Mouse (Mus musculus) Patski (cell line): ENCODE measurements around the gene Hprt. TPM values are rescaled to one million over a fixed set of nuclear protein-coding genes. Genes with fewer than 3 reads are reported as not detected.
A peak's percentile ranks its signal among the peaks of the same experiment; 100 is the strongest.

Experiments used
- ATAC-seq: fragments of 100-300 bp; one replicate; pipeline ENCODE4 v1.8.0; 2021
- CTCF ChIA-PET: fragments of 350-600 bp; sonication (Branson Sonifier 250); formaldehyde crosslinking; loops from one replicate; lab custom pipeline; 2022; ENCODE audit warnings: inconsistent platforms; lab: Charles Lee
- POLR2A ChIA-PET: fragments of 350-600 bp; sonication (Branson Sonifier 250); formaldehyde crosslinking; loops from one replicate; lab custom pipeline; 2022; ENCODE audit warnings: antibody characterized with exemption, inconsistent platforms; lab: Charles Lee
- DNase-seq: peaks from one replicate; pipeline ENCODE4 v3.0.0-alpha.2; 2011; ENCODE audit warnings: low read depth, low spot score
- H3K27me3 ChIP-seq: fragments of 371-371 bp; one replicate; pipeline ENCODE4 v1.5.1; 2021
- CTCF ChIP-seq: fragments of 100-300 bp; IDR thresholded peaks from one replicate; pipeline ENCODE4 v1.5.1; 2021
- in situ Hi-C: fragments of 300-500 bp; cut with MboI; formaldehyde crosslinking; loops from 3 replicates; pipeline ENCODE4 v1.11.1; 2018; ENCODE audit warnings: low pct_unique_long_range_greater_than_20kb, mixed read lengths
- polyA plus RNA-seq: library from polyadenylated mRNA; unstranded; gene quantifications from one replicate; pipeline ENCODE4 v1.2.3, GENCODE M21; 2021

The Hprt gene
- polyA plus RNA-seq = 131 TPM

- ChIA-PET CTCF (no interaction called here), POLR2A (no interaction called here)
- DNase-seq = no peak
- H3K27me3 ChIP-seq = no peaks in the 10 kb centered on the region
- no peak for TF ChIP-seq CTCF
- in situ Hi-C loops = loop anchor here (10.0 kb wide), 1 partner anchor 63 kb away; no protein-coding TSS in a partner anchor
- peak; percentile 89 for ATAC-seq
Measured at GRCm38 (mm10) chrX:52987905-52988783, at the start of gene Hprt. TSS of gene Hprt (plus strand) at chrX:52988137.

GRCm38 (mm10) chrX:52945509-52945908, 42.4 kb upstream of the Hprt start:
- CTCF ChIA-PET = interaction anchor here (1.4 kb wide), 1 partner anchor 10 kb away, joined by 7 read pairs; no protein-coding TSS in a partner anchor
- H3K27me3 ChIP-seq = peaks cover 23% of the 10 kb centered on the region
- ATAC-seq = no peak

GRCm38 (mm10) chrX:52949713-52950112, 38.2 kb upstream of the Hprt start:
- POLR2A ChIA-PET = no interaction called here
- no peak for ATAC-seq

More at GRCm38 (mm10) chrX:52945509-52945908, 42.4 kb upstream of the Hprt start:
- TF ChIP-seq CTCF = no peak
- no peak for DNase-seq
- POLR2A ChIA-PET = no interaction called here
- in situ Hi-C loops = no loop called here

GRCm38 (mm10) chrX:52956942-52957341, 31.0 kb upstream of the Hprt start:
- in situ Hi-C loops = no loop called here
- POLR2A ChIA-PET = no interaction called here
- CTCF ChIA-PET = interaction anchor here (0.8 kb wide), 1 partner anchor 21 kb away, joined by 3 read pairs; no protein-coding TSS in a partner anchor
- no peak for ATAC-seq
- no peak for TF ChIP-seq CTCF
- peaks cover 46% of the 10 kb centered on the region for H3K27me3 ChIP-seq
- no peak for DNase-seq

More at GRCm38 (mm10) chrX:52949713-52950112, 38.2 kb upstream of the Hprt start:
- DNase-seq = no peak
- in situ Hi-C loops = no loop called here
- TF ChIP-seq CTCF = peak; percentile 76
- H3K27me3 ChIP-seq = peaks cover 27% of the 10 kb centered on the region
- CTCF ChIA-PET = no interaction called here

GRCm38 (mm10) chrX:52961559-52962110, 26.3 kb upstream of the Hprt start:
- CTCF ChIA-PET = no interaction called here
- H3K27me3 ChIP-seq = peaks cover 19% of the 10 kb centered on the region
- no peak for DNase-seq
- no peak for ATAC-seq
- in situ Hi-C loops = no loop called here
- POLR2A ChIA-PET = no interaction called here
- TF ChIP-seq CTCF = no peak

- no peak for DNase-seq
- in situ Hi-C loops = no loop called here
- CTCF ChIA-PET = no interaction called here
- no peak for TF ChIP-seq CTCF
- peaks cover 4% of the 10 kb centered on the region for H3K27me3 ChIP-seq
- ATAC-seq = no peak
- POLR2A ChIA-PET = interaction anchor here (0.6 to 0.7 kb wide), 2 partner anchors 29 to 963 kb away, joined by 3 to 5 read pairs; no protein-coding TSS in a partner anchor
Measured at GRCm38 (mm10) chrX:52965149-52965548, 22.8 kb upstream of the Hprt start.

GRCm38 (mm10) chrX:52971211-52972006, 16.5 kb upstream of the Hprt start:
- H3K27me3 ChIP-seq = no peaks in the 10 kb centered on the region
- DNase-seq = no peak
- ChIA-PET CTCF (interaction anchor here (0.8 kb wide), 1 partner anchor 13 kb away, joined by 3 read pairs; no protein-coding TSS in a partner anchor), POLR2A (no interaction called here)
- no peak for TF ChIP-seq CTCF
- no peak for ATAC-seq
- in situ Hi-C loops = no loop called here

- TF ChIP-seq CTCF = no peak
- ATAC-seq (no peak), DNase-seq (no peak)
- no peaks in the 10 kb centered on the region for H3K27me3 ChIP-seq
- ChIA-PET CTCF (no interaction called here), POLR2A (no interaction called here)
- in situ Hi-C loops = no loop called here
Measured at GRCm38 (mm10) chrX:52972129-52972528, 15.8 kb upstream of the Hprt start.

- H3K27me3 ChIP-seq = no peaks in the 10 kb centered on the region
- ChIA-PET POLR2A (no interaction called here), CTCF (no interaction called here)
- no peak for ATAC-seq
- in situ Hi-C loops = no loop called here
- no peak for DNase-seq
- TF ChIP-seq CTCF = no peak
Measured at GRCm38 (mm10) chrX:52972680-52973079, 15.3 kb upstream of the Hprt start.

GRCm38 (mm10) chrX:52978576-52978975, 9.4 kb upstream of the Hprt start:
- ChIA-PET POLR2A (no interaction called here), CTCF (interaction anchor here (1.2 kb wide), 1 partner anchor 18 kb away, joined by 4 read pairs; no protein-coding TSS in a partner anchor)
- in situ Hi-C loops = no loop called here
- H3K27me3 ChIP-seq = no peaks in the 10 kb centered on the region
- no peak for DNase-seq
- no peak for TF ChIP-seq CTCF
- no peak for ATAC-seq
